Mouse (Mus musculus): ENCODE results near the gene Gm9913.

GRCm38 (mm10) chr2:125496696-125497095 lies 8.2 kb upstream of the Gm9913 start:
- TF ChIP-seq POLR2A (IDR thresholded peaks at IDR 0.05; ENCODE audit: borderline replicate concordance, insufficient read depth, low read length) (no peak), CTCF (IDR thresholded peaks at IDR 0.05; ENCODE audit: borderline replicate concordance, insufficient read depth, low read depth, low read length) (no peak)
